Mouse (Mus musculus): ENCODE data around the gene Ncor2. TPM values are rescaled to one million over a fixed set of nuclear protein-coding genes. Genes with fewer than 3 reads are reported as not detected.

The Ncor2 gene
- polyA plus RNA-seq, 1 experiment, result 71.5 TPM

GRCm38 (mm10) chr5:125193478-125194439 lies 14.7 kb upstream of the Ncor2 start:
- peaks cover 5% of the 10 kb centered on the region for H3K4me1 ChIP-seq (ENCODE audit: control insufficient read depth, insufficient read depth, low read length)
- H3K27ac ChIP-seq (ENCODE audit: insufficient read depth, low read depth, low read length), result no peak overlapping the region
- H3K4me3 ChIP-seq (ENCODE audit: insufficient read depth, low read length), result no peak overlapping the region
- TF ChIP-seq CTCF (IDR thresholded peaks at IDR 0.05; ENCODE audit: low read depth, low read length), result no peak
- no peak for TF ChIP-seq POLR2A (IDR thresholded peaks at IDR 0.05; ENCODE audit: borderline replicate concordance, low read depth, low read length)

GRCm38 (mm10) chr5:125191608-125192007 lies 12.6 kb upstream of the Ncor2 start:
- Histone ChIP-seq H3K27ac (ENCODE audit: insufficient read depth, low read depth, low read length) (no peak overlapping the region), H3K4me3 (ENCODE audit: insufficient read depth, low read length) (no peak overlapping the region), H3K4me1 (ENCODE audit: control insufficient read depth, insufficient read depth, low read length) (peaks cover 10% of the 10 kb centered on the region)
- TF ChIP-seq POLR2A (IDR thresholded peaks at IDR 0.05; ENCODE audit: borderline replicate concordance, low read depth, low read length) (no peak), CTCF (IDR thresholded peaks at IDR 0.05; ENCODE audit: low read depth, low read length) (no peak)

DNA sequence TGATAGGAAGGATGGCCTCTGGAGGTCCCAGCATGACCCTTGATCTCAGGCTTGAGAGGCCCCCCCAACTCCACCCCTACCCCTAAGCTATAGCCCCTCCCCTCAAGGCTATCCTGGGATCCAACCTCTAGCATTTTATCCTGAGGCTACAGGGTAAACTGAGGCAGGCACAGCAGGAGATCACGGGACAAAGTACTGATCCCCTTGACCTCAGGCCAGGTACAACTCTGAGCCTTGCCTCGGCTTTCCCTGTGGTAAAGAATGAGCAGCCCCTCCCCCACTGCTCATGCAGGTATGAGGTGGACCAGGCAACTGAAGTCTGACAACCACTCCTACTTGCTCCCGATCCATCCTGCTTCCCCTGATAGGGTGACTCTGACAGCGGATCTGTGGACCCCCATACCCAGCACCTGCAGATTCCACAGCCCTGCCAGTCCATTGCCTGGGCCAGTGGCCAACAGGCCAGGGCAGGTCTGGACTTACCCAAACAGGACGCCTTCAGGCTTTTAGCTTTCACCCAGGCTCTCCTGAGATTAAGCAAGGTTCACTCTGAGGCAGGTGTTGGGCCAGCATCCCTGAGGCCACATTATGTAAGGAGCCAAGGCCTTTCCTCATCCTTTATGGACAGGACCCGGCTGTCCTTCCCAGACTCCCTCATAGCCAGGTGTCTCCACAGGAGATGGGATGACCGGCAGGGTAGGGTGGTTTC lies 11.2 kb upstream of the Ncor2 start:
- Histone ChIP-seq H3K4me3 (ENCODE audit: insufficient read depth, low read length) (no peak overlapping the region), H3K27ac (ENCODE audit: insufficient read depth, low read depth, low read length) (no peak overlapping the region), H3K4me1 (ENCODE audit: control insufficient read depth, insufficient read depth, low read length) (peaks cover 10% of the 10 kb centered on the region)
- TF ChIP-seq CTCF (IDR thresholded peaks at IDR 0.05; ENCODE audit: low read depth, low read length) (no peak), POLR2A (IDR thresholded peaks at IDR 0.05; ENCODE audit: borderline replicate concordance, low read depth, low read length) (no peak)

DNA sequence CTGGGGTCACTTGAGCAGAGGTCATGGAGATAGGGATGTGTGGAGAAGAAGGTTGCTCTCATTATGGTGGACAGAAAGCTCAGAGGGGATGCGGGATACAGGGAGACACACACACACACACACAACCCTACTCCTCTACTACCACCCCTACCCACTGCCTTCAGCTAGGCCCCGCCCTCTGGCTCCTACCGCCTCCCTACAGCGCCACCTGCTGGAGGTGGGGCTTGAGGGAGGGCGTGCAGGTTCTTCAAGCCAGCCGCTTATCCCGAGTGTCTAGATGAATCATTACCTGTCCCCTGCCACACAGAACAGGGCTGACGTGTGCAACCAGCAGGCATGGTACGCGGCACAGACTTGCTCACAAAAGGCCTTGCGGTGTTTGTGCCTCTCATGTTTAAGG lies 10.6 kb upstream of the Ncor2 start:
- TF ChIP-seq CTCF (IDR thresholded peaks at IDR 0.05; ENCODE audit: low read depth, low read length), result peak; percentile 65
- TF ChIP-seq POLR2A (IDR thresholded peaks at IDR 0.05; ENCODE audit: borderline replicate concordance, low read depth, low read length), result no peak
- peaks cover 10% of the 10 kb centered on the region for H3K4me1 ChIP-seq (ENCODE audit: control insufficient read depth, insufficient read depth, low read length)
- no peak overlapping the region for H3K27ac ChIP-seq (ENCODE audit: insufficient read depth, low read depth, low read length)
- no peak overlapping the region for H3K4me3 ChIP-seq (ENCODE audit: insufficient read depth, low read length)

GRCm38 (mm10) chr5:125188812-125189598 lies 10.0 kb upstream of the Ncor2 start:
- H3K4me3 ChIP-seq (ENCODE audit: insufficient read depth, low read length), result no peak overlapping the region
- TF ChIP-seq CTCF (IDR thresholded peaks at IDR 0.05; ENCODE audit: low read depth, low read length) (0 out of 2 replicates have a peak, but pooled peaks have one; percentile 7), POLR2A (IDR thresholded peaks at IDR 0.05; ENCODE audit: borderline replicate concordance, low read depth, low read length) (no peak)
- no peak overlapping the region for H3K27ac ChIP-seq (ENCODE audit: insufficient read depth, low read depth, low read length)
- peaks cover 12% of the 10 kb centered on the region for H3K4me1 ChIP-seq (ENCODE audit: control insufficient read depth, insufficient read depth, low read length)

GRCm38 (mm10) chr5:125184826-125185225 lies 5.8 kb upstream of the Ncor2 start:
- Histone ChIP-seq H3K4me1 (ENCODE audit: control insufficient read depth, insufficient read depth, low read length) (peaks cover 27% of the 10 kb centered on the region), H3K4me3 (ENCODE audit: insufficient read depth, low read length) (no peak overlapping the region), H3K27ac (ENCODE audit: insufficient read depth, low read depth, low read length) (no peak overlapping the region)
- TF ChIP-seq CTCF (IDR thresholded peaks at IDR 0.05; ENCODE audit: low read depth, low read length) (no peak), POLR2A (IDR thresholded peaks at IDR 0.05; ENCODE audit: borderline replicate concordance, low read depth, low read length) (no peak)

DNA sequence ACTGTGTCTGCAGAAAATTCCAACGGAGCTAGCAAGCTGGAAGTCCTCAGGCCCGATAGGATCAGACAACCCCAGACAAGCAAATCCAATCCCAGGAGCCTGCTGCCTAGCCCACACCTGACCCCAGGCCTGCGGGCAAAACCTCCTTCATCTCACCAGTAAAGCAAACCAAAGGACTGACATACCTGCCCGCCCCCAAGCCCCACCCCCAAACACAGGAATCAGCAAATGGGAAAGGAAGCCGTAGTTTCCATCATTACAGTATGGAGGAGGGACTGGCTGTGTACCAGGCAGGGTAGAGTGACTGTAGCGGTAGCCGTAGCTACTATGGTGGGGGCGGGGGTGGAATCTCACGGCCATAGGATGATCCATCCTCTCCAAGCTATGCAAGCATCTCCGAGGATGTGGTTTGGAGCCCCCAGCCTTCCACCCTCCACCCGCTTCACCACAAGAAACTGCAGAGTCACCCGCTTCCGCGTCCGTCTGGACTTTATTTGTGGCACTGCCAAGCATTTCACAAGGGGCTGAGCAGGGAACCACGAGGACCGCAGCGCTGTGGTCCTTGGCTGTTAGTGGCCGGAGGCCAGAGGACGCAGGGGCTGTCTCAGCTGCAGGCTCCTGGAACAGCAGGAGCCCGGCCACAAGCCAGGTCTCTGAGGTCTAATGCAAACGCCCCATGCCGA lies 4.4 kb upstream of the Ncor2 start:
- peak overlapping the region; percentile 65 for H3K27ac ChIP-seq (ENCODE audit: insufficient read depth, low read depth, low read length)
- peaks cover 19% of the 10 kb centered on the region for H3K4me1 ChIP-seq (ENCODE audit: control insufficient read depth, insufficient read depth, low read length)
- peak overlapping the region; percentile 13 for H3K4me3 ChIP-seq (ENCODE audit: insufficient read depth, low read length)
- TF ChIP-seq POLR2A (IDR thresholded peaks at IDR 0.05; ENCODE audit: borderline replicate concordance, low read depth, low read length), result no peak
- TF ChIP-seq CTCF (IDR thresholded peaks at IDR 0.05; ENCODE audit: low read depth, low read length), result no peak

- Histone ChIP-seq H3K27ac (ENCODE audit: insufficient read depth, low read depth, low read length) (peak overlapping the region; percentile 98), H3K4me1 (ENCODE audit: control insufficient read depth, insufficient read depth, low read length) (peaks cover 26% of the 10 kb centered on the region), H3K4me3 (ENCODE audit: insufficient read depth, low read length) (no peak overlapping the region)
- TF ChIP-seq CTCF (IDR thresholded peaks at IDR 0.05; ENCODE audit: low read depth, low read length), result no peak
- no peak for TF ChIP-seq POLR2A (IDR thresholded peaks at IDR 0.05; ENCODE audit: borderline replicate concordance, low read depth, low read length)
Observed at GRCm38 (mm10) chr5:125180630-125181263, 1.7 kb upstream of the Ncor2 start.
